Comparison of ENCODE assay signal across 8 mouse cellular contexts in genomic region chr7:98656531-98657221, GRCm38 (mm10). TPM values are rescaled to one million over a fixed set of nuclear protein-coding genes. Genes with fewer than 3 reads are reported as not detected.
DNase-seq lines count a peak whose midpoint lies in the region; ATAC-seq lines count a peak whose summit lies in the region.

TSS of gene Emsy (minus strand) at chr7:98656783.

- ATAC-seq in forebrain, embryonic 14.5 days: peak; percentile 95
- ATAC-seq in neural tube, embryonic 15.5 days (ENCODE audit: low FRiP score): peak; percentile 96

- under 1% methylated on average over 42 of the region's 42 CpGs for WGBS in forebrain, embryonic 14.5 days
- under 1% methylated on average over 42 of the region's 42 CpGs for WGBS in neural tube, embryonic 15.5 days

- intact Hi-C loops in heart, postnatal 14 days (cut with DNase I): loop anchor here (2.0 kb wide), 1 partner anchor 46 kb away; the partner anchor contains the start of gene Thap12

- peaks cover 30% of the 10 kb centered on the region for H3K36me3 ChIP-seq in forebrain, embryonic 14.5 days (ENCODE audit: control insufficient read depth, insufficient read depth, low read length)
- H3K36me3 ChIP-seq in neural tube, embryonic 15.5 days: no peaks in the 10 kb centered on the region

- DNase-seq in ES-CJ7 (ENCODE audit: low read depth, low spot score): peak; percentile 99
- peak; percentile 92 for DNase-seq in cerebellum, adult 11 months
- DNase-seq in forebrain, embryonic 14.5 days (ENCODE audit: low spot score): peak; percentile 99
- peak; percentile 90 to 92 for DNase-seq in heart, postnatal 14 days
- DNase-seq in layer of hippocampus, adult 11-12 months (ENCODE audit: low spot score): peak; percentile 96
- peak; percentile 98 for DNase-seq in lung, adult 18-20 months
- peak; percentile 96 for DNase-seq in testis, postnatal 14 days (ENCODE audit: low spot score)

- peaks cover 23% of the 10 kb centered on the region for H3K4me1 ChIP-seq in forebrain, embryonic 14.5 days (ENCODE audit: control insufficient read depth, insufficient read depth, low read length)
- H3K4me1 ChIP-seq in neural tube, embryonic 15.5 days: peaks cover 37% of the 10 kb centered on the region

- H3K27me3 ChIP-seq in forebrain, embryonic 14.5 days (replicated peaks; ENCODE audit: control insufficient read depth, insufficient read depth, low read length): no peaks in the 10 kb centered on the region
- H3K27me3 ChIP-seq in neural tube, embryonic 15.5 days (replicated peaks): no peaks in the 10 kb centered on the region

- peak within 1 kb of the TSS; percentile 94 for H3K9ac ChIP-seq in forebrain, embryonic 14.5 days (ENCODE audit: low read length)
- peak within 1 kb of the TSS; percentile 82 for H3K9ac ChIP-seq in neural tube, embryonic 15.5 days (replicated peaks)

- H3K4me2 ChIP-seq in forebrain, embryonic 14.5 days (ENCODE audit: low read length): peak within 1 kb of the TSS; percentile 85
- H3K4me2 ChIP-seq in neural tube, embryonic 15.5 days: peak within 1 kb of the TSS; percentile 77

- peak within 1 kb of the TSS; percentile 94 for H3K27ac ChIP-seq in forebrain, embryonic 14.5 days (ENCODE audit: low read depth, low read length)
- H3K27ac ChIP-seq in neural tube, embryonic 15.5 days (replicated peaks): peak within 1 kb of the TSS; percentile 96

- H3K4me3 ChIP-seq in forebrain, embryonic 14.5 days (ENCODE audit: low read depth, low read length): peak within 1 kb of the TSS; percentile 95
- H3K4me3 ChIP-seq in neural tube, embryonic 15.5 days (replicated peaks): peak within 1 kb of the TSS; percentile 95

- no peaks in the 10 kb centered on the region for H3K9me3 ChIP-seq in forebrain, embryonic 14.5 days (replicated peaks; ENCODE audit: control insufficient read depth, low read length)
- H3K9me3 ChIP-seq in neural tube, embryonic 15.5 days (replicated peaks): no peaks in the 10 kb centered on the region

RNA-seq across cellular contexts. Expression of gene Emsy, which starts in this region (rescaled TPM):
- 49.4 and 55.7 TPM in 2 replicates for polyA plus RNA-seq in forebrain, embryonic 14.5 days (2014; fragmentation: Nextera tagmentation; extraction: Ambion mirVana)
- 10 to 100 TPM; 29.3 to 31.7 TPM for total RNA-seq in heart, postnatal 14 days (2021)
- polyA plus RNA-seq in neural tube, embryonic 15.5 days (2015; fragmentation: Nextera tagmentation; extraction: Ambion mirVana): 25.1 and 31.3 TPM in 2 replicates

Comparison
In these comparisons a context has a peak if more than half of its experiments do, and no peak if none do; other contexts are left out.
1. Peak in every context shown above with its lines: DNase-seq, ATAC-seq, H3K4me3 ChIP-seq and H3K27ac ChIP-seq.